Mouse (Mus musculus) myocyte (in vitro differentiated cells): Measurements from ENCODE around the gene Cdyl2. TPM values are rescaled to one million over a fixed set of nuclear protein-coding genes. Genes with fewer than 3 reads are reported as not detected.

Source experiments
- H3K27me3 ChIP-seq: one replicate; pipeline ENCODE4 v1.6.1; 2011; ENCODE audit not compliant: control insufficient read depth, insufficient read depth, insufficient read length
- H3K36me3 ChIP-seq: one replicate; pipeline ENCODE4 v1.6.1; 2011; ENCODE audit not compliant: control insufficient read depth, insufficient read depth
- H3K4me2 ChIP-seq: one replicate; pipeline ENCODE4 v1.6.1; 2011; ENCODE audit warnings: low read depth, control low read depth
- H3K4me3 ChIP-seq: one replicate; pipeline ENCODE4 v1.5.1; 2011; ENCODE audit warnings: mild to moderate bottlenecking, control low read depth, moderate library complexity
- H3K79me2 ChIP-seq: one replicate; pipeline ENCODE4 v1.6.1; 2011; ENCODE audit not compliant: control insufficient read depth, insufficient read depth
- H3ac ChIP-seq: one replicate; pipeline ENCODE4 v1.6.1; 2011; ENCODE audit not compliant: control insufficient read depth, insufficient read length
- CEBPB ChIP-seq: IDR thresholded peaks from 2 replicates; pipeline ENCODE4 v1.6.1; 2011; ENCODE audit warnings: mild to moderate bottlenecking, moderate library complexity; ENCODE audit not compliant: poor library complexity, insufficient read depth, severe bottlenecking
- E2F4 ChIP-seq: IDR thresholded peaks from one replicate; pipeline ENCODE4 v1.6.1; 2011; ENCODE audit warnings: mild to moderate bottlenecking, control low read depth, moderate library complexity; ENCODE audit not compliant: insufficient read depth
- MAX ChIP-seq: IDR thresholded peaks from one replicate; pipeline ENCODE4 v1.6.1; 2011; ENCODE audit warnings: low read depth, mild to moderate bottlenecking, control low read depth
- MYOD1 ChIP-seq, 3 experiments: IDR thresholded peaks; one replicate each; pipeline ENCODE4 v1.6.1; 2011; ENCODE audit warnings: control low read depth in 2 of 3, low read depth in 2 of 3, mild to moderate bottlenecking in 2 of 3, moderate library complexity in 1 of 3; ENCODE audit not compliant: insufficient read length in 2 of 3, control insufficient read depth in 1 of 3
- MYOG ChIP-seq, 3 experiments: IDR thresholded peaks; one replicate each; pipeline ENCODE4 v1.6.1; 2011; ENCODE audit warnings: control low read depth in 2 of 3, low read depth in 2 of 3, mild to moderate bottlenecking in 2 of 3; ENCODE audit not compliant: insufficient read length in 2 of 3, control insufficient read depth in 1 of 3, insufficient read depth in 1 of 3
- POLR2A ChIP-seq: IDR thresholded peaks from one replicate; pipeline ENCODE4 v1.6.1; 2011; ENCODE audit warnings: low read depth, mild to moderate bottlenecking, control low read depth, moderate library complexity; ENCODE audit not compliant: insufficient read length
- POLR2AphosphoS2 ChIP-seq: IDR thresholded peaks from one replicate; pipeline ENCODE4 v1.6.1; 2011; ENCODE audit warnings: low read depth, control low read depth; ENCODE audit not compliant: insufficient read length
- REST ChIP-seq: IDR thresholded peaks from one replicate; pipeline ENCODE4 v1.6.1; 2011; ENCODE audit warnings: mild to moderate bottlenecking, control low read depth, moderate library complexity; ENCODE audit not compliant: insufficient read depth, insufficient read length
- SRF ChIP-seq: IDR thresholded peaks from one replicate; pipeline ENCODE4 v1.6.1; 2011; ENCODE audit warnings: low read depth; ENCODE audit not compliant: control insufficient read depth, insufficient read length
- TCF12 ChIP-seq: IDR thresholded peaks from one replicate; pipeline ENCODE4 v1.6.1; 2011; ENCODE audit warnings: mild to moderate bottlenecking, control low read depth; ENCODE audit not compliant: poor library complexity, insufficient read depth, severe bottlenecking
- TCF3 ChIP-seq: IDR thresholded peaks from one replicate; pipeline ENCODE4 v1.6.1; 2011; ENCODE audit warnings: low read depth, control low read depth; ENCODE audit not compliant: insufficient read length
- USF1 ChIP-seq: IDR thresholded peaks from one replicate; pipeline ENCODE4 v1.6.1; 2011; ENCODE audit warnings: low read depth, mild to moderate bottlenecking, control low read depth, moderate library complexity
- polyA plus RNA-seq: library from polyadenylated mRNA; unstranded; fragments of >200 nt; fragmentation: generic; extraction: Trizol; gene quantifications from one replicate; pipeline ENCODE4 v1.2.1, GENCODE M21; 2012; ENCODE audit warnings: missing spikeins

The Cdyl2 gene
- polyA plus RNA-seq, 1 experiment = 0.96 TPM

DNA sequence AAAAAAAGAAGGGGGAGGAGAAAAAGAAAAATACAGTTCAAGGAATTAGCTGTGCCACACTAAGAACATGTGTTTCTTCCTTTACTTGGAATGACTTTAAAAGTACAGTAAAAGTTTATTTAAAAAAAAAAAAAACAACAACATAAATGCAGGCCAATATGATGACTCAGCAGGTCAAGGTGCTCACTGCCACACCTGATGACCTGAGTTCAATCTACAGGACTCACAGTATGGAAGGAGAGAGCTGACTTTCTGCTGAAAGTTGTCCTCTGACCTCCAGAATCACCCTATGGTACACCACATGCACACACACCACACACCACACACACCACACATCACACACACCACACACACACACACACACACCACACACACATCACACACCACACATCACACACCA lies 116.4 kb downstream of the Cdyl2 start:
- H3K4me2 ChIP-seq = no peak overlapping the region
- H3K4me3 ChIP-seq = no peak overlapping the region
- no peaks in the 10 kb centered on the region for H3K79me2 ChIP-seq
- no peaks in the 10 kb centered on the region for H3K36me3 ChIP-seq
- no peaks in the 10 kb centered on the region for H3K27me3 ChIP-seq
- no peak overlapping the region for H3ac ChIP-seq
- TF ChIP-seq REST (no peak), CEBPB (no peak), E2F4 (no peak), TCF3 (no peak), USF1 (no peak), MYOD1 (IDR thresholded peaks at IDR 0.05; ENCODE audit: control insufficient read depth in 1 of 3, insufficient read length in 2 of 3, low read depth in 2 of 3) (no peak), POLR2AphosphoS2 (no peak), MAX (no peak), SRF (no peak), TCF12 (no peak), POLR2A (no peak), MYOG (IDR thresholded peaks at IDR 0.05; ENCODE audit: control insufficient read depth in 1 of 3, insufficient read depth in 1 of 3, insufficient read length in 2 of 3, low read depth in 2 of 3) (no peak)

DNA sequence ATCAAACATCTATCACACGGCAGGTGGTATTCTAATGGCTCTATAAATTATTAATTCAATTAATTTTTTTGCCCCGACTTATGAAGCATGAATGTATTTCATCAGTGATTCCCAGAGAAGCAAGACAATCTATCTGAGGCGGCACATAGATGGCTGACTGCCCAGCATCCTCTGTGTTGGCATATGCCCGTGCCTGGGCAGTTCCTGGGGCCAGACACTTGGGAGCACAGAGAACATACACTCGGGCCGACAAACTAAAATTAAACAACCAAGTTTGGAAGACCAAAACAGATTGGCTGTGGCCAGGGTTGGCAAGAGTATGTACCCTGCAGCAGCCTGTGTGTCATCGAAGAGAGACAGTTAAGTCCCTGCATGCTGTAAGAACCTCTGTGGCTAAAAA lies 117.9 kb downstream of the Cdyl2 start:
- Histone ChIP-seq H3ac (no peak overlapping the region), H3K36me3 (no peaks in the 10 kb centered on the region), H3K4me2 (no peak overlapping the region), H3K4me3 (no peak overlapping the region), H3K27me3 (no peaks in the 10 kb centered on the region), H3K79me2 (no peaks in the 10 kb centered on the region)
- TF ChIP-seq POLR2AphosphoS2 = no peak
- no peak for TF ChIP-seq MYOG (IDR thresholded peaks at IDR 0.05; ENCODE audit: control insufficient read depth in 1 of 3, insufficient read depth in 1 of 3, insufficient read length in 2 of 3, low read depth in 2 of 3)
- TF ChIP-seq USF1 = no peak
- TF ChIP-seq TCF3 = no peak
- TF ChIP-seq E2F4 = no peak
- no peak for TF ChIP-seq SRF
- no peak for TF ChIP-seq TCF12

DNA sequence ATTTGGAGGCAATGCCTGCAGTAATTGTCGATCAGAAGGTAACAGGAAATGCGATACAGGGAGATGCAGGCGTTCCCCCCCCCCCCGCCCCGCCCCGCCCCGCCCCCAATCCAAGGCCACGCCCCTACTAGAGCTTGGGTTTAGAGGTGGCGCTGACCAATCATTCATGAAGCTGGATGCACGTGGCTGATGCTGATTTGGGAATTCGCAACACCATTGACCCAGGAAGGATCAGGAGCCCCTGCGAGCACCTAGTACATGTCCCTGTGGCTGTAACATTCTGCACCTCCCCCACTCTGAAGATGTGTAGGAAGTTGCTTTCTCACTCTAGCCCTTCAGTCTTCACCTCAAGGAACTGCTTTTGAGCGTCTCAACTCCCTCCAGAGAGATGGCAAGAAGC lies 126.6 kb downstream of the Cdyl2 start:
- no peak overlapping the region for H3K4me2 ChIP-seq
- H3ac ChIP-seq = no peak overlapping the region
- TF ChIP-seq POLR2A = no peak
- no peak for TF ChIP-seq POLR2AphosphoS2
- TF ChIP-seq USF1 = no peak
- no peaks in the 10 kb centered on the region for H3K79me2 ChIP-seq
- H3K4me3 ChIP-seq = no peak overlapping the region
- H3K36me3 ChIP-seq = no peaks in the 10 kb centered on the region
- no peaks in the 10 kb centered on the region for H3K27me3 ChIP-seq

DNA sequence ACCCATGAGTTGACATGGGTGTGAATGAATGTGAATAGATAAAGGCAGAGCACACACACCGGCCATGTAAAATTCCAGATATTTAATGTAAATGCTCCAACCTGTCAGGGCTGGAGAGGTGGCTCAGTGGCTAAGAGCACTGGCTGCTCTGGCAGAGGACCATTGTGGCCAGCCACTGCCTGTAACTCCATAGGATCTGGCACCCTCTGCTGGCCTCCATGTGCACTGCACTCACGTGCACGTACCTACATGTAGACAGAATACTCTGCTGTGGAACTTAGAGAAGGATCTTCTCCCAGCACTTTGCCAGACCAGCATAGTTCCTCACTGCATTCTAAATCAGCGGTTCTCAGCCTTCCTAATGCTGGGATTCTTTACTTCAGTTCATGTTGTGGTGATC lies 130.0 kb downstream of the Cdyl2 start:
- no peak overlapping the region for H3K4me2 ChIP-seq
- no peak overlapping the region for H3ac ChIP-seq
- TF ChIP-seq MYOD1 (IDR thresholded peaks at IDR 0.05; ENCODE audit: control insufficient read depth in 1 of 3, insufficient read length in 2 of 3, low read depth in 2 of 3) = no peak
- TF ChIP-seq REST = no peak
- no peak for TF ChIP-seq MYOG (IDR thresholded peaks at IDR 0.05; ENCODE audit: control insufficient read depth in 1 of 3, insufficient read depth in 1 of 3, insufficient read length in 2 of 3, low read depth in 2 of 3)
- TF ChIP-seq POLR2AphosphoS2 = no peak
- H3K36me3 ChIP-seq = no peaks in the 10 kb centered on the region
- H3K27me3 ChIP-seq = no peaks in the 10 kb centered on the region
- no peaks in the 10 kb centered on the region for H3K79me2 ChIP-seq
- no peak overlapping the region for H3K4me3 ChIP-seq

DNA sequence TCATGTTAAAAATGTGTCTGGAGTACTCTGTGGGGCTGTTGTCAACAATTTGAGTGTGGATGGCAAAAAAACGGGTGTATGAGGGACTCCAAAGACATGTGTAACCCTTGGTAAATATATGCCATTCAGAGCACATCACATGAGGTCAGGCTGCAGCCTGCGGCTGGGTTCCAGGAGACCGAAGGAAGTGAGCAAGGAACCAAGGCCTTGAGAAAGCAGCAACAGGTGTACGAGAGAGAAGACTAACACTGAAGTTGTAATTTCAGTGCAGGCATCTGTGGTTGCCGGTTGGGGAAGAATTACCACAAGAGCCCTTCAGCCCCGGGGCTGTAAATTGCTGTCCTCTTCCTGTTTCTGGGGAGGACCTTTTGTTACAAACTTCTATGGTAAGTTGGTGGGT lies 133.1 kb downstream of the Cdyl2 start:
- H3ac ChIP-seq = no peak overlapping the region
- no peak overlapping the region for H3K4me2 ChIP-seq
- no peaks in the 10 kb centered on the region for H3K27me3 ChIP-seq
- H3K4me3 ChIP-seq = no peak overlapping the region
- H3K79me2 ChIP-seq = no peaks in the 10 kb centered on the region
- H3K36me3 ChIP-seq = no peaks in the 10 kb centered on the region
- TF ChIP-seq MYOD1 (IDR thresholded peaks at IDR 0.05; ENCODE audit: control insufficient read depth in 1 of 3, insufficient read length in 2 of 3, low read depth in 2 of 3) (peak in 1 of 3 experiments; percentile 46), MAX (no peak), TCF3 (no peak), REST (no peak), USF1 (no peak), CEBPB (no peak), SRF (no peak), POLR2A (no peak), TCF12 (no peak), MYOG (IDR thresholded peaks at IDR 0.05; ENCODE audit: control insufficient read depth in 1 of 3, insufficient read depth in 1 of 3, insufficient read length in 2 of 3, low read depth in 2 of 3) (peak in 1 of 3 experiments; percentile 8), POLR2AphosphoS2 (no peak), E2F4 (no peak)
